Mouse (Mus musculus): ENCODE measurements around the gene Olfr1221. TPM values are rescaled to one million over a fixed set of nuclear protein-coding genes. Genes with fewer than 3 reads are reported as not detected.

Olfr1221 gene
- polyA plus RNA-seq, 2 experiments, result not detected

- DNase-seq (ENCODE audit: low read depth in 3 of 3, low spot score in 3 of 3) (no peak), ATAC-seq (ENCODE audit: insufficient read depth) (no peak)
- no peak within 1 kb of the TSS for H3K9ac ChIP-seq (replicated peaks)
- H3K4me2 ChIP-seq (ENCODE audit: low read depth), result no peak within 1 kb of the TSS
- no peaks in the 10 kb centered on the region for H3K4me1 ChIP-seq (replicated peaks; ENCODE audit: control insufficient read depth in 2 of 2, insufficient read depth in 2 of 2, low read length in 1 of 2)
- WGBS (ENCODE audit: insufficient replicate concordance), result 55% methylated on average over 3 of the region's 3 CpGs
- H3K9me3 ChIP-seq (ENCODE audit: control insufficient read depth, low read length), result no peaks in the 10 kb centered on the region
- TF ChIP-seq EP300 (IDR thresholded peaks at IDR 0.05; ENCODE audit: low read depth), result no peak
- no peak for TF ChIP-seq CTCF (IDR thresholded peaks at IDR 0.05; ENCODE audit: low read depth)
- no peaks in the 10 kb centered on the region for H3K27me3 ChIP-seq (ENCODE audit: control insufficient read depth, insufficient read depth, low read length)
- no peak within 1 kb of the TSS for H3K27ac ChIP-seq
- no peaks in the 10 kb centered on the region for H3K36me3 ChIP-seq (replicated peaks; ENCODE audit: control insufficient read depth, insufficient read depth, low read depth)
- no peak within 1 kb of the TSS for H3K4me3 ChIP-seq (ENCODE audit: insufficient read depth in 1 of 2, low read depth in 2 of 2, low read length in 2 of 2)
These were observed 10.3 kb downstream of the Olfr1221 start, which contains the start of gene Olfr1220 for GRCm38 (mm10) chr2:89106735-89107134. TSS of gene Olfr1220 (minus strand) at chr2:89106835.

GRCm38 (mm10) chr2:89105651-89106050, 11.4 kb downstream of the Olfr1221 start:
- H3K9ac ChIP-seq (replicated peaks), result no peak overlapping the region
- H3K36me3 ChIP-seq (replicated peaks; ENCODE audit: control insufficient read depth, insufficient read depth, low read depth), result no peaks in the 10 kb centered on the region
- DNase-seq (ENCODE audit: low read depth in 3 of 3, low spot score in 3 of 3) (no peak), ATAC-seq (ENCODE audit: insufficient read depth) (no peak)
- H3K27ac ChIP-seq, result no peak overlapping the region
- no peaks in the 10 kb centered on the region for H3K4me1 ChIP-seq (replicated peaks; ENCODE audit: control insufficient read depth in 2 of 2, insufficient read depth in 2 of 2, low read length in 1 of 2)
- H3K4me2 ChIP-seq (ENCODE audit: low read depth), result no peak overlapping the region
- no peaks in the 10 kb centered on the region for H3K9me3 ChIP-seq (ENCODE audit: control insufficient read depth, low read length)
- H3K4me3 ChIP-seq (ENCODE audit: insufficient read depth in 1 of 2, low read depth in 2 of 2, low read length in 2 of 2), result no peak overlapping the region
- no peak for TF ChIP-seq EP300 (IDR thresholded peaks at IDR 0.05; ENCODE audit: low read depth)
- TF ChIP-seq CTCF (IDR thresholded peaks at IDR 0.05; ENCODE audit: low read depth), result no peak
- no peaks in the 10 kb centered on the region for H3K27me3 ChIP-seq (ENCODE audit: control insufficient read depth, insufficient read depth, low read length)

GRCm38 (mm10) chr2:89093848-89094247, 23.2 kb downstream of the Olfr1221 start:
- DNase-seq (ENCODE audit: low read depth in 3 of 3, low spot score in 3 of 3), result no peak
- WGBS (ENCODE audit: insufficient replicate concordance), result 67% methylated on average over 1 of the region's 1 CpGs
- no peaks in the 10 kb centered on the region for H3K4me1 ChIP-seq (replicated peaks; ENCODE audit: control insufficient read depth in 2 of 2, insufficient read depth in 2 of 2, low read length in 1 of 2)
- H3K27me3 ChIP-seq (ENCODE audit: control insufficient read depth, insufficient read depth, low read length), result no peaks in the 10 kb centered on the region
- H3K9me3 ChIP-seq (ENCODE audit: control insufficient read depth, low read length), result no peaks in the 10 kb centered on the region
- no peak overlapping the region for H3K4me3 ChIP-seq (ENCODE audit: insufficient read depth in 1 of 2, low read depth in 2 of 2, low read length in 2 of 2)
- no peak overlapping the region for H3K4me2 ChIP-seq (ENCODE audit: low read depth)
- ATAC-seq (ENCODE audit: insufficient read depth), result no peak
- no peak overlapping the region for H3K27ac ChIP-seq
- H3K36me3 ChIP-seq (replicated peaks; ENCODE audit: control insufficient read depth, insufficient read depth, low read depth), result no peaks in the 10 kb centered on the region
- H3K9ac ChIP-seq (replicated peaks), result no peak overlapping the region
- TF ChIP-seq EP300 (IDR thresholded peaks at IDR 0.05; ENCODE audit: low read depth) (no peak), CTCF (IDR thresholded peaks at IDR 0.05; ENCODE audit: low read depth) (no peak)

GRCm38 (mm10) chr2:89083413-89083812, 33.7 kb downstream of the Olfr1221 start, which contains the start of gene Olfr1219:
TSS of gene Olfr1219 (minus strand) at chr2:89083513.
- H3K27ac ChIP-seq, result no peak within 1 kb of the TSS
- DNase-seq (ENCODE audit: low read depth in 3 of 3, low spot score in 3 of 3) (no peak), ATAC-seq (ENCODE audit: insufficient read depth) (no peak)
- H3K27me3 ChIP-seq (ENCODE audit: control insufficient read depth, insufficient read depth, low read length), result no peaks in the 10 kb centered on the region
- H3K4me3 ChIP-seq (ENCODE audit: insufficient read depth in 1 of 2, low read depth in 2 of 2, low read length in 2 of 2), result no peak within 1 kb of the TSS
- TF ChIP-seq EP300 (IDR thresholded peaks at IDR 0.05; ENCODE audit: low read depth) (no peak), CTCF (IDR thresholded peaks at IDR 0.05; ENCODE audit: low read depth) (no peak)
- 33% methylated on average over 1 of the region's 1 CpGs for WGBS (ENCODE audit: insufficient replicate concordance)
- no peaks in the 10 kb centered on the region for H3K4me1 ChIP-seq (replicated peaks; ENCODE audit: control insufficient read depth in 2 of 2, insufficient read depth in 2 of 2, low read length in 1 of 2)
- H3K9me3 ChIP-seq (ENCODE audit: control insufficient read depth, low read length), result no peaks in the 10 kb centered on the region
- H3K36me3 ChIP-seq (replicated peaks; ENCODE audit: control insufficient read depth, insufficient read depth, low read depth), result no peaks in the 10 kb centered on the region
- H3K4me2 ChIP-seq (ENCODE audit: low read depth), result no peak within 1 kb of the TSS
- H3K9ac ChIP-seq (replicated peaks), result no peak within 1 kb of the TSS

- Histone ChIP-seq H3K4me1 (replicated peaks; ENCODE audit: control insufficient read depth in 2 of 2, insufficient read depth in 2 of 2, low read length in 1 of 2) (no peaks in the 10 kb centered on the region), H3K36me3 (replicated peaks; ENCODE audit: control insufficient read depth, insufficient read depth, low read depth) (no peaks in the 10 kb centered on the region), H3K27ac (no peak overlapping the region), H3K9me3 (ENCODE audit: control insufficient read depth, low read length) (no peaks in the 10 kb centered on the region), H3K9ac (replicated peaks) (no peak overlapping the region), H3K4me2 (ENCODE audit: low read depth) (no peak overlapping the region), H3K27me3 (ENCODE audit: control insufficient read depth, insufficient read depth, low read length) (no peaks in the 10 kb centered on the region), H3K4me3 (ENCODE audit: insufficient read depth in 1 of 2, low read depth in 2 of 2, low read length in 2 of 2) (no peak overlapping the region)
- no peak for DNase-seq (ENCODE audit: low read depth in 3 of 3, low spot score in 3 of 3)
- no peak for ATAC-seq (ENCODE audit: insufficient read depth)
- TF ChIP-seq CTCF (IDR thresholded peaks at IDR 0.05; ENCODE audit: low read depth), result no peak
- TF ChIP-seq EP300 (IDR thresholded peaks at IDR 0.05; ENCODE audit: low read depth), result no peak
These were observed 35.6 kb downstream of the Olfr1221 start for GRCm38 (mm10) chr2:89081487-89081886.

Measured in liver, embryonic 14.5 days (tissue).